Mouse (Mus musculus): ENCODE measurements around the gene Mcidas. TPM values are rescaled to one million over a fixed set of nuclear protein-coding genes. Genes with fewer than 3 reads are reported as not detected.

The Mcidas gene
- total and polyA plus RNA-seq, 2 experiments from 2014 or later = 0.77 to 0.81 TPM

DNA sequence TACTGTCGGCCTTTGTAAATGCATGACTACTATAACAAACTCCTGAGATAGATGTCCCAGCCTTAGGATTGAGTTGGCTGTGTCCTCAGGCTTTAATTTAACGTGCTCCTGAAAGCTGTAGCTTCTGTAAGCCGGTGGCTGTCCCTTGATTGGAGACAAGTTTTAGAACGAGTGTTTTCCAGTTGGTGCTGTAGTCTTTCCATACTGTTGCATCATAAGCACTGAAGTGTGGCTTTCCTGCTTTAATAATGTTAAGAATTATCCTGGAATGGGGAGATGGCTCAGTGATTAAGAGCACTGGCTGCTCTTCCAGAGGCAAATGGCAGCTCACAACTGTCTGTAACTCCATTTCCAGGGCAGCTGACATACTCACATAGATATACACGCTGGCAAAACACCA, 26.4 kb upstream of the Mcidas start:
- Histone ChIP-seq H3K9me3 (ENCODE audit: low read length) (no peaks in the 10 kb centered on the region), H3K4me3 (ENCODE audit: low read depth, low read length) (no peak overlapping the region), H3K27me3 (ENCODE audit: insufficient read depth, low read length) (no peaks in the 10 kb centered on the region), H3K4me1 (ENCODE audit: insufficient read depth, low read length) (no peaks in the 10 kb centered on the region), H3K36me3 (ENCODE audit: insufficient read depth, low read length) (peaks cover 45% of the 10 kb centered on the region), H3K9ac (replicated peaks; ENCODE audit: low read length, poor library complexity, severe bottlenecking) (no peak overlapping the region), H3K4me2 (ENCODE audit: low read depth, low read length, poor library complexity, severe bottlenecking) (no peak overlapping the region), H3K27ac (ENCODE audit: low read depth, low read length) (no peak overlapping the region)
- no peak for TF ChIP-seq CTCF (IDR thresholded peaks at IDR 0.05)
- ATAC-seq (ENCODE audit: low FRiP score) (no peak), DNase-seq (ENCODE audit: low spot score) (no peak)
- WGBS = 93% methylated on average over 5 of the region's 5 CpGs

DNA sequence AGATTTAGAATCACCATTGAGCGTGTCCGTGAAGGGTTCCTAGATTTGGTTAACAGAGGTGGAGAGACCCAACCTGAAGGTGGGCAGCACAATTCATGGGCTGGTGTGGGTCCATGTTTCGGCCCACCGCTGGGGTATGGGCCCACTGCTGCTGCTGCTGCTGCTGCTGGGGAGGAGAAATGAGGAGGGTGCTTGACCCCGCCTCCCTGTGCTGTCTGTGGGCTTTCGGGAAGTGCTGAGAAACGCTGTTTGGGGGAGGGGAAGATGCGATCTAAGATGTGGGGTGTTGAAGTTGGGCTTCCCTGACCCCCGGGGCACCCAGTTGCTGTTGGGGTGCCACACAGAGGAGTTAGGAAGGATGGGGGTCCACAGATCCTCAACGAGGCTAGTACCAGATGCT, 16.9 kb upstream of the Mcidas start:
- Histone ChIP-seq H3K4me2 (ENCODE audit: low read depth, low read length, poor library complexity, severe bottlenecking) (no peak overlapping the region), H3K4me1 (ENCODE audit: insufficient read depth, low read length) (no peaks in the 10 kb centered on the region), H3K9ac (replicated peaks; ENCODE audit: low read length, poor library complexity, severe bottlenecking) (no peak overlapping the region), H3K9me3 (ENCODE audit: low read length) (no peaks in the 10 kb centered on the region), H3K27ac (ENCODE audit: low read depth, low read length) (no peak overlapping the region), H3K27me3 (ENCODE audit: insufficient read depth, low read length) (no peaks in the 10 kb centered on the region; the same call in 1 of the 2 replicates), H3K4me3 (ENCODE audit: low read depth, low read length) (no peak overlapping the region), H3K36me3 (ENCODE audit: insufficient read depth, low read length) (no peaks in the 10 kb centered on the region)
- ATAC-seq (ENCODE audit: low FRiP score) (no peak), DNase-seq (ENCODE audit: low spot score) (no peak)
- TF ChIP-seq CTCF (IDR thresholded peaks at IDR 0.05) = no peak
- WGBS = 45% methylated on average over 10 of the region's 10 CpGs

DNA sequence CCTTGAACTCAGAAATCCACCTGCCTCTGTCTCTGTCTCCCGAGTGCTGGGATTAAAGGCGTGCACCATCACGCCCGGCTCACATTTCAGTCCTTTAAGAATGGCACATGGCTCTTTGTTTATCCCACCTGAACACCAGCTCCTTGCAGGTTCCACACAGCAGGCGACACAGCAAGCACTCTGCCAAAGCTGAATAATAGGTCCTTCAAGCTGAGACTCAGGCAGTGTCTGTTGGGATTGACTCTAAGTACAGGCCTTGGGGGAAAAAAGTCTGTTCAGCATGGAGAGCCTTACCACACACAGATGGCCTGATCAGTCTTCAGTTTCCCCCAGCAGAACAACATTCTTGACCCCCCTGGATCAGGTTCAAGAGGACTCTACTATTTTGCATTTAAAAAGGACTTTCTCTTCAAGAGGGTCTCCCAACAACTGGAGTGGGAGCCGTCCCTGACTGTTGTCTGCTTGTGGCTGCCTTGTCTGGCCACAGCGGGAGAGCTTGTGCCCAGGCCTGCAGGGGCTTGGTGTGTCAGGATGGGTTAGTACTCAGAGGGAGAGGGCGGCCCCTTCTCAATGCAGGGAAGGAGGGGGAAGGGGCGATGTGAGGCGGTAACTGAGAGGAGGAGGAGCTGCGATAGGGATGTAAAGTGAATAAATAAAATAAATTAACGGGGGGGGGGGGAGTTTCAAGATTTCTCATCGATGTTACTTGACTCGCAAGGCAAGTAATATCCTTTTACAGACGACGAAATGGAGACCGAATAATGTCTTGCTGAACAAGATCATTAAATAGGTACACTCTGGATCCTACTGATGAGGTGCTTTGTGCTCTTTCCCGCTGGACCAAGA, 7.8 kb upstream of the Mcidas start:
- Histone ChIP-seq H3K27ac (ENCODE audit: low read depth, low read length) (no peak overlapping the region), H3K4me1 (ENCODE audit: insufficient read depth, low read length) (no peaks in the 10 kb centered on the region), H3K4me2 (ENCODE audit: low read depth, low read length, poor library complexity, severe bottlenecking) (0 out of 2 replicates have a peak overlapping the region, but pooled peaks have one; percentile 96), H3K4me3 (ENCODE audit: low read depth, low read length) (no peak overlapping the region), H3K9me3 (ENCODE audit: low read length) (no peaks in the 10 kb centered on the region), H3K9ac (replicated peaks; ENCODE audit: low read length, poor library complexity, severe bottlenecking) (no peak overlapping the region), H3K27me3 (ENCODE audit: insufficient read depth, low read length) (peaks cover 42% of the 10 kb centered on the region), H3K36me3 (ENCODE audit: insufficient read depth, low read length) (no peaks in the 10 kb centered on the region)
- DNase-seq (ENCODE audit: low spot score) (no peak), ATAC-seq (ENCODE audit: low FRiP score) (no peak)
- TF ChIP-seq CTCF (IDR thresholded peaks at IDR 0.05) = no peak
- WGBS = 10% methylated on average over 18 of the region's 18 CpGs

DNA sequence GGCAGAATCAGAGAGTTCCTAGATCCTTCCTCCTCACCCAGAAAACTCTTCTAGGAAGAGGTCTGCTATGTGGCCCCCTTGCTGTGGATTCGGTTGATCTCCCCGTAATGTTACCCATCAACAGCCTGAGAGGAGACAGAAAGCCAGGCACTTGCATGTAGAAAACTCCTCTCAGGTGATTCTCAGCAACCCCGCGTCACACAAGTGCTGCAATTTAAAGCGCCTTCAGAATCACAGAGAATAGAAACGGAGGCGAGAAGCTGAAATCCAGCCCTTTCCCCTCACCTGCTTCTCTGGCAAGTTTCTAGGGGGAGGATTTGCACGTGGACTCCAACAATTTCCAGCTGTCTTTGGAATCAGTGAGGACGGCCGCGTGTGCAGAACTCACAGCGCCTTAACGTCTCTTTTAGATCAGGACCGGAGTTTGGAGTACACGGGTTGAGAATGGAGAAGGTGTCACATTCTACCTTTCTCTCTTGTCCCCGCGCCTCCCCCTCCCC, 7.1 kb upstream of the Mcidas start:
- no peak for TF ChIP-seq CTCF (IDR thresholded peaks at IDR 0.05)
- DNase-seq (ENCODE audit: low spot score) = no peak

DNA sequence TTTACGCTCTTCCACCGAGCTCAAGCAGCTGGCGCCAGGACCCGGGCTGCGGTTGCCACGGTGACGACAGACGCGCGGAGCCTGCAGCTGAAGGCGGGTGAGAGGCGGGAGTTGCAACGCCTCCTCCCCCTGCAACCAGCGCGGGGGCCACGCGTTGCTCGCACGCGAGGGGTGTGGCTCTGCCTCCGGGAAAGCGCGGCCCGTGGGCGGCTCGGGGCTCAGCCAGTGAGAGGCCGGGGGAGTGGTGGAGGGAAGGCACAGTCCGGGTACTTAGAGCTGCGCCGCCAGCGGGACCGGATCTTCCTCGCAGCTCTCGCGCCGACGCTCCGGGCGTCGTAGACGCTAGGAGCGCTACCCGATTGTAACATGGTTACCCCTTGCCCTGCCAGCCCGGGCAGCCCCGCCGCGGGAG, 6.1 kb upstream of the Mcidas start, which contains the start of gene Ccno:
Gene Ccno, plus strand, starts transcription at position 271 of the 412 bp plus-strand sequence.
- 0 out of 2 replicates have a peak, but pooled peaks have one; percentile 1 for TF ChIP-seq CTCF (IDR thresholded peaks at IDR 0.05)
- H3K36me3 ChIP-seq (ENCODE audit: insufficient read depth, low read length) = no peaks in the 10 kb centered on the region
- H3K27ac ChIP-seq (ENCODE audit: low read depth, low read length) = no peak within 1 kb of the TSS
- no peaks in the 10 kb centered on the region for H3K9me3 ChIP-seq (ENCODE audit: low read length)
- ATAC-seq (ENCODE audit: low FRiP score) (peak; percentile 95), DNase-seq (ENCODE audit: low spot score) (peak; percentile 95)
- no peaks in the 10 kb centered on the region for H3K4me1 ChIP-seq (ENCODE audit: insufficient read depth, low read length)
- WGBS = 1% methylated on average over 45 of the region's 47 CpGs
- H3K4me3 ChIP-seq (ENCODE audit: low read depth, low read length) = peak within 1 kb of the TSS; percentile 58
- peak within 1 kb of the TSS; percentile 96 for H3K4me2 ChIP-seq (ENCODE audit: low read depth, low read length, poor library complexity, severe bottlenecking)
- peaks cover 50% of the 10 kb centered on the region for H3K27me3 ChIP-seq (ENCODE audit: insufficient read depth, low read length)
- H3K9ac ChIP-seq (replicated peaks; ENCODE audit: low read length, poor library complexity, severe bottlenecking) = peak within 1 kb of the TSS; percentile 46

More for the DNA sequence above, 7.1 kb upstream of the Mcidas start:
- Histone ChIP-seq H3K4me2 (ENCODE audit: low read depth, low read length, poor library complexity, severe bottlenecking) (peak overlapping the region; percentile 96; the same call in 1 of the 2 replicates), H3K4me1 (ENCODE audit: insufficient read depth, low read length) (no peaks in the 10 kb centered on the region), H3K27ac (ENCODE audit: low read depth, low read length) (no peak overlapping the region), H3K36me3 (ENCODE audit: insufficient read depth, low read length) (no peaks in the 10 kb centered on the region), H3K9me3 (ENCODE audit: low read length) (no peaks in the 10 kb centered on the region), H3K4me3 (ENCODE audit: low read depth, low read length) (peak overlapping the region; percentile 58; the same call in 1 of the 2 replicates), H3K9ac (replicated peaks; ENCODE audit: low read length, poor library complexity, severe bottlenecking) (no peak overlapping the region), H3K27me3 (ENCODE audit: insufficient read depth, low read length) (peaks cover 48% of the 10 kb centered on the region)
- WGBS = 1% methylated on average over 17 of the region's 17 CpGs
- ATAC-seq (ENCODE audit: low FRiP score) = no peak

DNA sequence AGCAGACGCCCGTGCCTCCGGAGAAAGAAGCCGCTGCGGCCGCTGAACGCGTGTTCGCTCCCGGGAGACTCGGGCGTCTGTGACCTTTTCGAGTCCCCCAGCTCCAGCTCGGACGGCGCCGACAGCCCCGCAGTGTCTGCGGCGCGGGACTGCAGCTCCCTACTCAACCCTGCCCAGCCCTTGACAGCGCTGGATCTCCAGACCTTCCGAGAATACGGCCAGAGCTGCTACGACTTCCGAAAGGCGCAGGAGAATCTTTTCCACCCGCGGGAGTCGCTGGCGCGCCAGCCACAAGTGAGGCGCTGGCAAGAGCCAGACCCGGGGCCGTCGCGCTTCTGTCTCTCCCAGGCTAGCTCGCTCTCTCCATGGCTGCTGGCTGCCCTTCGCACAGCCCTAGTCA, 5.7 kb upstream of the Mcidas start:
- Histone ChIP-seq H3K36me3 (ENCODE audit: insufficient read depth, low read length) (no peaks in the 10 kb centered on the region), H3K9ac (replicated peaks; ENCODE audit: low read length, poor library complexity, severe bottlenecking) (peak overlapping the region; percentile 46), H3K27ac (ENCODE audit: low read depth, low read length) (no peak overlapping the region), H3K4me3 (ENCODE audit: low read depth, low read length) (peak overlapping the region; percentile 58), H3K4me1 (ENCODE audit: insufficient read depth, low read length) (no peaks in the 10 kb centered on the region), H3K27me3 (ENCODE audit: insufficient read depth, low read length) (peaks cover 51% of the 10 kb centered on the region), H3K4me2 (ENCODE audit: low read depth, low read length, poor library complexity, severe bottlenecking) (peak overlapping the region; percentile 96), H3K9me3 (ENCODE audit: low read length) (no peaks in the 10 kb centered on the region)
- DNase-seq (ENCODE audit: low spot score) (peak; percentile 33), ATAC-seq (ENCODE audit: low FRiP score) (peak; percentile 64)
- 1% methylated on average over 39 of the region's 39 CpGs for WGBS
- peak; percentile 11; the same call in 1 of the 2 replicates for TF ChIP-seq CTCF (IDR thresholded peaks at IDR 0.05)

Data from midbrain, postnatal 0 days (tissue).